Mouse (Mus musculus) lung, postnatal 0 days (tissue): Measurements from ENCODE around the gene Zscan26. TPM values are rescaled to one million over a fixed set of nuclear protein-coding genes. Genes with fewer than 3 reads are reported as not detected.

Source experiments
- ATAC-seq: fragments of 200-750 bp; cut with Nextera tagmentation; 2 replicates; pipeline ENCODE4 v1.8.0; 2017; ENCODE audit warnings: moderate library complexity
- DNase-seq: peaks from one replicate; pipeline ENCODE4 v3.0.0-alpha.2; 2016; ENCODE audit warnings: low spot score
- H3K27ac ChIP-seq: fragments of 300-500 bp; sonication (generic); 2 replicates; pipeline ENCODE4 v1.5.1; 2014; ENCODE audit warnings: antibody characterized with exemption, mild to moderate bottlenecking, low read length, mixed read lengths
- H3K27me3 ChIP-seq: fragments of 300-500 bp; sonication (generic); replicated peaks from 2 replicates; pipeline ENCODE4 v1.6.1; 2014; ENCODE audit warnings: low read length, mixed read lengths; ENCODE audit not compliant: insufficient read depth
- H3K36me3 ChIP-seq: fragments of 300-500 bp; sonication (generic); 2 replicates; pipeline ENCODE4 v1.6.1; 2014; ENCODE audit warnings: low read length, mixed read lengths; ENCODE audit not compliant: insufficient read depth
- H3K4me1 ChIP-seq: fragments of 300-500 bp; sonication (generic); 2 replicates; pipeline ENCODE4 v1.6.1; 2014; ENCODE audit warnings: antibody characterized with exemption, low read depth, low read length, mixed read lengths; ENCODE audit not compliant: insufficient read depth
- H3K4me2 ChIP-seq: fragments of 300-500 bp; sonication (generic); replicated peaks from 2 replicates; pipeline ENCODE4 v1.6.1; 2014; ENCODE audit warnings: low read depth, mild to moderate bottlenecking, low read length, moderate library complexity, mixed read lengths
- H3K4me3 ChIP-seq: fragments of 300-500 bp; sonication (generic); 2 replicates; pipeline ENCODE4 v1.5.1; 2014; ENCODE audit warnings: low read depth, low read length
- H3K9ac ChIP-seq: fragments of 300-500 bp; sonication (generic); replicated peaks from 2 replicates; pipeline ENCODE4 v1.6.1; 2014; ENCODE audit warnings: low read depth, mild to moderate bottlenecking
- H3K9me3 ChIP-seq: fragments of 300-500 bp; sonication (generic); 2 replicates; pipeline ENCODE4 v1.6.1; 2016; ENCODE audit warnings: low read length, mixed read lengths
- CTCF ChIP-seq: IDR thresholded peaks from 2 replicates; pipeline ENCODE4 v1.5.1; 2016; ENCODE audit warnings: antibody characterized with exemption, mild to moderate bottlenecking
- EP300 ChIP-seq: IDR thresholded peaks from 2 replicates; pipeline ENCODE4 v1.6.1; 2016; ENCODE audit warnings: antibody characterized with exemption, mild to moderate bottlenecking, control low read depth
- WGBS: fragments of 180-500 bp; shearing (Covaris S2); extraction: QIAGEN DNeasy Blood & Tissue Kit; methylation state at CpG from one replicate; pipeline ENCODE4 v1.1.7; 2014; 5-methylcytosine and 5-hydroxymethylcytosine counted together
- polyA plus RNA-seq: library from polyadenylated mRNA; unstranded; fragments of >200 nt; fragmentation: Nextera tagmentation; extraction: Ambion mirVana; gene quantifications from 2 replicates; pipeline ENCODE4 v1.2.1, GENCODE M21; 2015

Zscan26 gene
- polyA plus RNA-seq, 1 experiment from 2014 or later = 30.2 TPM

DNA sequence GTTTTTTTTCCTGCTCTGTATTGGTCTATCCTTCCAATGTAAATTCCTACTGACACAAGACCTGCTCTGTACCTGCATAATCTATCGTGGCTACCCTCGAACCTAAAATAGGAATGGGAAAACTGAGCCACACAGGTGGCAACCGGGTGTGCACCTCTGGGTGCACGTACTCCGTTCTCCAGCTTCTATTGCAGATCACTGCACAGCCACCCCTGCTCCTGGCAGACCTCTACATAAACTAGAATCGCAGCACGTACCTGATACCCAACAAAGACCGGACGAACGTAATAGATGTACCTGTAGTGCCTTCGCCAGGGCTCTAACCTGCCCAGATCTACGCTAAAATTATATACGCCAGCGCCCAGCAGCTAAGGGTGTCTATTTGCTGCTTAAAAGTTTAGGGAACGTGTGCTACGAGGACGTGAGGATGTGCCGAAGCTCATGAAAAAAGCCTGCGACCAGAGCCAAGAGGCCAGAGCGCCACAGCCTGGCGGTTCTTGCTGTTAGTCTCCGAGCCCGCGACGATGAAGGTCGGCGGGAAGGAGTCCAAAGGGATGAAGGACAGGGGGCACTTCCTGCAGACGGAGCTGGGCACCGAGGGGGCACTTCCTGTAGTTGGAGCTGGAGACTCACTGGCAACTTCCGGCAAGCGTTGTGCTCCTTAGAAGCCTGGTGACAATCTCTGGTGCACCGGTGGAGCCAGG lies 12.9 kb downstream of the Zscan26 start, which contains the start of gene Pgbd1:
Pgbd1 (minus strand) TSS at position 556 of the 704 bp plus-strand sequence.
- DNase-seq = peak; percentile 71
- peak within 1 kb of the TSS; percentile 50 for H3K9ac ChIP-seq
- TF ChIP-seq CTCF (peak; percentile 60), EP300 (no peak)
- ATAC-seq = peak; percentile 82
- no peaks in the 10 kb centered on the region for H3K27me3 ChIP-seq
- WGBS = under 1% methylated on average over 32 of the region's 32 CpGs
- H3K4me3 ChIP-seq = peak within 1 kb of the TSS; percentile 54
- H3K4me1 ChIP-seq = no peaks in the 10 kb centered on the region
- H3K4me2 ChIP-seq = peak within 1 kb of the TSS; percentile 92
- H3K27ac ChIP-seq = peak within 1 kb of the TSS; percentile 74
- H3K36me3 ChIP-seq = peaks cover 18% of the 10 kb centered on the region
- no peaks in the 10 kb centered on the region for H3K9me3 ChIP-seq

DNA sequence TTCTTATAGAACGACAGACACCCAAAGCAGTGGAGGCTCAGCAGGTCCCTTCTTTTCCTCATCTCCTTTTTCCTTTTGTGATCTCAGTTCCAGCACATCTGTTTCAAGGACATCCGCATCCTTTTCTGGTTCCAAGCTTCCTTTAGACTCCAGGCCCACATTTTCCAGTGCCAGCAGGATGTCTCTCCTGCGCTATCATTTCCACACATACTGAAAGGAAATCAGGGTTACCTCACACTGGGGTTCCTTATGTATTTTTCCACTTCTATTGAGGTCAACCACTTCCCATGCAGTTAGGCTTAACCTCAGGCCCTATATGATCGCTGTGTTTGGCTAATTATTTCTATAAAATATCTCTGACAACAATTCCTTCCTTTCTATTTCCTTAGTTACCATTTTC lies 18.1 kb downstream of the Zscan26 start:
- no peak overlapping the region for H3K9ac ChIP-seq
- no peaks in the 10 kb centered on the region for H3K27me3 ChIP-seq
- no peak for ATAC-seq
- WGBS = 72% methylated on average over 4 of the region's 4 CpGs
- no peak overlapping the region for H3K4me3 ChIP-seq
- H3K36me3 ChIP-seq = no peaks in the 10 kb centered on the region
- no peaks in the 10 kb centered on the region for H3K4me1 ChIP-seq
- H3K4me2 ChIP-seq = no peak overlapping the region
- H3K27ac ChIP-seq = no peak overlapping the region
- no peaks in the 10 kb centered on the region for H3K9me3 ChIP-seq
- no peak for DNase-seq
- TF ChIP-seq EP300 (no peak), CTCF (no peak)

DNA sequence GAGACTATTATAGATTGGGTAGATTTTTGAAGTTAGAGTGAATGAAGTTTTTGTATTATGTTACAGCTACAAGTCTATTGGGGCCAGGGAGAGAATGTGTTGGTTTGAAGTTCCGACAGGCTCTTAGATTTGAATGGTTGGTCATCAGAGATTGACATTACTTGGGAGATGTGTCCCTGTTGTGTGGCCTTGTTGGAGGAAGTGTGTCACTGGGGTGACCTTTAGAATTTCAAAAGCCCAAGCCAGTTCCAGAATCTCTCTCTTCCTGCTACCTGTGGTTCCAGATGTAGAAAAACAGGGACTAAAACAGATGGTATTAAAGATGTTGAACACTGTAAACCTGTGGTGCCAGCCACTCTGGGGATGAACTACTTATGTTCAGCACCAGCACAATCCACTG lies 25.9 kb downstream of the Zscan26 start:
- no peak for TF ChIP-seq EP300
- no peak for TF ChIP-seq CTCF
- DNase-seq (no peak), ATAC-seq (no peak)
- H3K27ac ChIP-seq = no peak overlapping the region
- no peaks in the 10 kb centered on the region for H3K36me3 ChIP-seq
- H3K9me3 ChIP-seq = no peaks in the 10 kb centered on the region
- H3K4me3 ChIP-seq = no peak overlapping the region
- no peak overlapping the region for H3K4me2 ChIP-seq
- 97% methylated on average over 1 of the region's 1 CpGs for WGBS
- no peaks in the 10 kb centered on the region for H3K27me3 ChIP-seq
- H3K9ac ChIP-seq = no peak overlapping the region
- H3K4me1 ChIP-seq = no peaks in the 10 kb centered on the region

DNA sequence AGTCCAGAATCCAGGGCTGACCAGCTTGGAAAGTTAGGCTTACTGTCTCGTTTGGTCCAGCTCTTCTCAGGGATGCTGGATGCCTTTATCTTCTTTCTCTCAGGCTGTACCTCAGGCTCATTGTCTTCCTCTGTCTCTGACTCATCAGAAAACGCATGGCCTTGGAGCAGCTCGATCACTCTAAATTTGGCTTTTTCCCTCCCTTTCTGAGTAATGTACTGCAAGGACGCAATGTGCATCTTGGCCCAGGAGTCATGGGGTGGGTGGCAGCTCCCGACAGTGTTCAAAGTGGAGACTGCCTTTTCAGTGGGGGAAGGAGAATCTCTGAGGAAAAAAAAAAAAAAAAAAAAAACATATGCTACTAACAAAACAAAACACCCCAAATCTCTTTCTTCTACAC lies 30.2 kb downstream of the Zscan26 start:
- WGBS = 61% methylated on average over 5 of the region's 5 CpGs
- DNase-seq (no peak), ATAC-seq (no peak)
- Histone ChIP-seq H3K9me3 (no peaks in the 10 kb centered on the region), H3K4me3 (no peak overlapping the region), H3K27me3 (no peaks in the 10 kb centered on the region), H3K9ac (no peak overlapping the region), H3K4me2 (no peak overlapping the region), H3K4me1 (no peaks in the 10 kb centered on the region), H3K27ac (no peak overlapping the region), H3K36me3 (no peaks in the 10 kb centered on the region)
- TF ChIP-seq CTCF = no peak
- TF ChIP-seq EP300 = no peak

DNA sequence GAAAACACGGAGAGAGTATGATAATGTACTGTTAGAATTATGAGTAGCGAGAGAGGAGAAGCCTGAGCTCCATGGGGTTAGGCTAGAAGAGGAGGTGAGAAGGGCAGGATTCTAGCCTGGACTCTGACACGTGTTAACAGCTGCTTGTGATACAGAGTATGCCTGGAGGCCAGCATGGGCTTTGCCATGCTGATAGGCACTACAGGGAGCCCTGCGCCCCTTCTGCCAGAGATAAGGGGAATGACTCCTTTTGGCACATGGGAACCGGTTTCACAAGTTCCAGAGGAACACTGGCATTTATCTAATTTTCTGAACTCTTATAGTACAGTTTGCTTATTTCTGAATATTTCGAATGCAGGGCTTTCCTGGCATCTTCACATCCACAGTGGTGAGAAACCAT lies 34.7 kb downstream of the Zscan26 start:
- Histone ChIP-seq H3K4me1 (no peaks in the 10 kb centered on the region), H3K9me3 (no peaks in the 10 kb centered on the region), H3K36me3 (no peaks in the 10 kb centered on the region), H3K4me3 (no peak overlapping the region), H3K27me3 (no peaks in the 10 kb centered on the region), H3K4me2 (no peak overlapping the region), H3K9ac (no peak overlapping the region), H3K27ac (no peak overlapping the region)
- 43% methylated on average over 6 of the region's 6 CpGs for WGBS
- TF ChIP-seq CTCF (no peak), EP300 (no peak)
- DNase-seq (no peak), ATAC-seq (no peak)

DNA sequence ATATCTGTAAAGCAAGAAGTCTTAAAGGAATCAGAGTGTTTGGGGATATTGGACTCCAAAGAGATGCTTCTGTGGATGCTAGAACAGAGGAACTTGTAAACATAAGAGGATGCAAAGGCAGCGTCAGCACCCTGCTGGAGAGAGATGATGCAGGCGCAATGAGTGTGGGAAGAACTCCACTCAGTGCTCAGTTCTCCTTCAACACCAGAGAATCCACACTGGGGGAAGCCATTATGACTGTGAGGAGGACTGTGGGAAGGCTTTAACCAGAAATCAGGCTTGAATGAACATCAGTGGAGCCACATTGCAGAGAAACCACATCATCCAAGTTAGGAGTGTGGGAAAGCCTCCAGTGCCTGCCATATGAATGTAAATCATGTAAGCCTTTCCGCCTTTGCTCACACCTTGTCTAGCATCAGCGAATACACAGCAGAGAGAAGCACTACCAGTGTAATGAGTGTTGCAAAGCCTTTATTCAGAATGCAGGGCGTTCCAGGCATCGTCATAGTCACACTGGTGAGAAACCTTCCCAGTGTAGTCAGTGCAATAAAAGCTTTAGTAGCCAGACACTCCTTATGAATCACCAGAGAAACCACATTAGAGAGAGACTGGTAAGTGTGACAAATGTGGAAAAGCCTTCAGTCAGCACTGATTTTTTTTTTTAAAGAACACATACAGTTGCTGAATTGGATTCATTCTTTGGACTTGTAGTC lies 36.1 kb downstream of the Zscan26 start:
- H3K27ac ChIP-seq = no peak overlapping the region
- TF ChIP-seq EP300 = no peak
- no peak for ATAC-seq

More for the DNA sequence above, 36.1 kb downstream of the Zscan26 start:
- 80% methylated on average over 6 of the region's 6 CpGs for WGBS
- Histone ChIP-seq H3K36me3 (no peaks in the 10 kb centered on the region), H3K9me3 (no peaks in the 10 kb centered on the region), H3K27me3 (no peaks in the 10 kb centered on the region), H3K4me3 (no peak overlapping the region), H3K4me2 (no peak overlapping the region), H3K4me1 (no peaks in the 10 kb centered on the region), H3K9ac (no peak overlapping the region)
- DNase-seq = no peak
